In genomic region chr9:118186776-118187175, GRCm38 (mm10) we compare ENCODE assay signal across 27 mouse cellular contexts. TPM values are rescaled to one million over a fixed set of nuclear protein-coding genes. Genes with fewer than 3 reads are reported as not detected.
DNase-seq lines count a peak whose midpoint lies in the region; ATAC-seq lines count a peak whose summit lies in the region.
"Had no signal": no experiment of that assay in that cellular context is flagged by ENCODE, and none has a peak within 500 bp of the region (broad histone marks: within the 10 kb centered on the region; RNA-seq: fewer than 3 reads in every experiment).

No protein-coding gene starts in this region.

- peak; percentile 15 for DNase-seq in heart, adult 11 months
- no peak for DNase-seq in heart, postnatal 4 days
- no peak for DNase-seq in forebrain, embryonic 10.5 days (ENCODE audit: extremely low spot score, low spot score)
- DNase-seq in layer of hippocampus, adult 18-20 months (ENCODE audit: low spot score in 2 of 2) = no peak
- no peak for DNase-seq in lung, postnatal 10 days
- no peak for DNase-seq in heart, adult 8-10 months (ENCODE audit: low spot score)
- DNase-seq: adrenal gland, adult 2 months; adrenal gland, postnatal 14 days; cerebellum, adult 18-20 months; cerebellum, adult 9-11 months; cerebellum, postnatal 25 days; gastrocnemius, adult 2 months; gastrocnemius, postnatal 14 days; heart, adult 18-20 months; heart, postnatal 14 days; kidney, adult 2 months had no signal

- ATAC-seq in forebrain, embryonic 13.5 days = peak; percentile 55; the same call in 1 of the 2 replicates
- ATAC-seq in forebrain, embryonic 16.5 days = no peak
- ATAC-seq: intestine, postnatal 0 days; Patski had no signal

- no peak overlapping the region for H3K9ac ChIP-seq in forebrain, embryonic 13.5 days
- no peak overlapping the region for H3K9ac ChIP-seq in forebrain, embryonic 16.5 days (replicated peaks; ENCODE audit: low read depth, low read length)
- H3K9ac ChIP-seq: embryonic facial prominence, embryonic 13.5 days; heart, embryonic 13.5 days; hindbrain, embryonic 12.5 days; hindbrain, embryonic 15.5 days had no signal

- WGBS in forebrain, embryonic 10.5 days = 64% methylated on average over 10 of the region's 10 CpGs
- WGBS in forebrain, embryonic 13.5 days = 16% methylated on average over 10 of the region's 10 CpGs
- WGBS in forebrain, embryonic 16.5 days = 18% methylated on average over 10 of the region's 10 CpGs

- H3K27me3 ChIP-seq in forebrain, embryonic 10.5 days (ENCODE audit: poor library complexity, severe bottlenecking) = no peaks in the 10 kb centered on the region
- no peaks in the 10 kb centered on the region for H3K27me3 ChIP-seq in forebrain, embryonic 13.5 days
- H3K27me3 ChIP-seq in forebrain, embryonic 16.5 days (replicated peaks; ENCODE audit: control insufficient read depth, insufficient read depth, low read length) = no peaks in the 10 kb centered on the region
- H3K27me3 ChIP-seq: embryonic facial prominence, embryonic 13.5 days; heart, embryonic 13.5 days; hindbrain, embryonic 12.5 days; hindbrain, embryonic 15.5 days; Patski had no signal

- H3K27ac ChIP-seq in forebrain, embryonic 10.5 days = peak overlapping the region; percentile 69
- peak overlapping the region; percentile 69 for H3K27ac ChIP-seq in forebrain, embryonic 13.5 days
- H3K27ac ChIP-seq in forebrain, embryonic 16.5 days (ENCODE audit: low read length) = no peak overlapping the region
- H3K27ac ChIP-seq: embryonic facial prominence, embryonic 10.5 days; embryonic facial prominence, embryonic 13.5 days; gastrocnemius, adult 2 months; heart, embryonic 10.5 days; heart, embryonic 13.5 days; hindbrain, embryonic 12.5 days; hindbrain, embryonic 15.5 days had no signal

- no peaks in the 10 kb centered on the region for H3K36me3 ChIP-seq in forebrain, embryonic 10.5 days (replicated peaks)
- no peaks in the 10 kb centered on the region for H3K36me3 ChIP-seq in forebrain, embryonic 13.5 days (ENCODE audit: poor library complexity, severe bottlenecking)
- no peaks in the 10 kb centered on the region for H3K36me3 ChIP-seq in forebrain, embryonic 16.5 days (ENCODE audit: control insufficient read depth, insufficient read depth)
- H3K36me3 ChIP-seq: embryonic facial prominence, embryonic 10.5 days; embryonic facial prominence, embryonic 13.5 days; heart, embryonic 10.5 days; heart, embryonic 13.5 days; hindbrain, embryonic 12.5 days; hindbrain, embryonic 15.5 days had no signal

- H3K4me3 ChIP-seq in forebrain, embryonic 10.5 days = no peak overlapping the region
- H3K4me3 ChIP-seq in forebrain, embryonic 13.5 days = no peak overlapping the region
- H3K4me3 ChIP-seq in forebrain, embryonic 16.5 days (replicated peaks; ENCODE audit: low read length) = no peak overlapping the region
- H3K4me3 ChIP-seq: embryonic facial prominence, embryonic 10.5 days; embryonic facial prominence, embryonic 13.5 days; erythroblast, embryonic 14.5 days; gastrocnemius, adult 2 months; heart, embryonic 10.5 days; heart, embryonic 13.5 days; hindbrain, embryonic 12.5 days; hindbrain, embryonic 15.5 days had no signal

- H3K9me3 ChIP-seq in forebrain, embryonic 10.5 days = no peaks in the 10 kb centered on the region
- no peaks in the 10 kb centered on the region for H3K9me3 ChIP-seq in forebrain, embryonic 13.5 days (replicated peaks)
- H3K9me3 ChIP-seq in forebrain, embryonic 16.5 days (ENCODE audit: control insufficient read depth, low read length) = no peaks in the 10 kb centered on the region
- H3K9me3 ChIP-seq: embryonic facial prominence, embryonic 10.5 days; embryonic facial prominence, embryonic 13.5 days; heart, embryonic 10.5 days; hindbrain, embryonic 12.5 days; hindbrain, embryonic 15.5 days had no signal

- H3K4me2 ChIP-seq in forebrain, embryonic 13.5 days = peak overlapping the region; percentile 14; the same call in 1 of the 2 replicates
- H3K4me2 ChIP-seq in forebrain, embryonic 16.5 days (ENCODE audit: low read length) = 0 out of 2 replicates have a peak overlapping the region, but pooled peaks have one; percentile 2
- H3K4me2 ChIP-seq: embryonic facial prominence, embryonic 13.5 days; heart, embryonic 13.5 days; hindbrain, embryonic 12.5 days; hindbrain, embryonic 15.5 days had no signal

- peaks cover 17% of the 10 kb centered on the region for H3K4me1 ChIP-seq in forebrain, embryonic 10.5 days
- H3K4me1 ChIP-seq in forebrain, embryonic 13.5 days = peaks cover 17% of the 10 kb centered on the region
- H3K4me1 ChIP-seq in forebrain, embryonic 16.5 days (replicated peaks; ENCODE audit: control insufficient read depth, insufficient read depth, low read length) = peaks cover 11% of the 10 kb centered on the region; the same call in 1 of the 2 replicates
- H3K4me1 ChIP-seq: embryonic facial prominence, embryonic 10.5 days; embryonic facial prominence, embryonic 13.5 days; heart, embryonic 10.5 days; heart, embryonic 13.5 days; hindbrain, embryonic 12.5 days; hindbrain, embryonic 15.5 days had no signal

RNA-seq across cellular contexts. Expression of gene Cmc1, which starts 36.8 kb away (rescaled TPM):
- total RNA-seq in heart, postnatal 4 days (2021) = 10 to 100 TPM; 25.9 to 27.9 TPM
- polyA plus RNA-seq in forebrain, embryonic 10.5 days (2016; fragmentation: Nextera tagmentation; extraction: Ambion mirVana) = 30.9 and 32.1 TPM in 2 replicates
- polyA plus RNA-seq in forebrain, embryonic 13.5 days (2015; fragmentation: Nextera tagmentation; extraction: Ambion mirVana) = 47.5 and 51.9 TPM in 2 replicates
- 37.8 and 40.0 TPM in 2 replicates for polyA plus RNA-seq in forebrain, embryonic 16.5 days (2015; fragmentation: Nextera tagmentation; extraction: Ambion mirVana)
- 10 to 100 TPM in 1 of 2 experiments, 1 to 10 TPM in 1; 9.5 to 11.1 TPM for total RNA-seq in layer of hippocampus, adult 18-20 months (2021)
- total RNA-seq in heart, adult 8-10 months (2022) = 10 to 100 TPM; 19.6 to 29.4 (median 24.5) TPM
